Mouse (Mus musculus): ENCODE results near the gene H2-Ob. TPM values are rescaled to one million over a fixed set of nuclear protein-coding genes. Genes with fewer than 3 reads are reported as not detected.

The H2-Ob gene
- total and polyA plus RNA-seq, 3 experiments: 13.7 to 31.9 (median 19.9) TPM

GRCm38 (mm10) chr17:34211746-34212365 is 26.8 kb upstream of the H2-Ob start:
- peaks cover 8% of the 10 kb centered on the region for H3K9me3 ChIP-seq (replicated peaks; ENCODE audit: low read length)
- H3K79me2 ChIP-seq (replicated peaks; ENCODE audit: control insufficient read depth, extremely low read depth, insufficient read depth, poor library complexity, severe bottlenecking): peaks cover 7% of the 10 kb centered on the region
- H3K4me3 ChIP-seq (replicated peaks in 1 of 3; ENCODE audit: low read depth in 2 of 3, low read length in 2 of 3, poor library complexity in 1 of 3): no peak overlapping the region
- TF ChIP-seq MYC (IDR thresholded peaks at IDR 0.05; ENCODE audit: low read depth, low read length): no peak
- TF ChIP-seq JUND (conservative IDR thresholded peaks at IDR 0.05; ENCODE audit: low read depth, low read length): no peak
- no peak for TF ChIP-seq MXI1 (IDR thresholded peaks at IDR 0.05; ENCODE audit: low read depth, low read length)
- TF ChIP-seq NRF1 (IDR thresholded peaks at IDR 0.05; ENCODE audit: low read depth, low read length): no peak
- TF ChIP-seq CHD2 (IDR thresholded peaks at IDR 0.05; ENCODE audit: low read length): no peak
- no peak for TF ChIP-seq RAD21 (IDR thresholded peaks at IDR 0.05; ENCODE audit: low read depth, low read length)
- TF ChIP-seq MAFK (IDR thresholded peaks at IDR 0.05; ENCODE audit: insufficient replicate concordance, low read length): no peak
- TF ChIP-seq HCFC1 (IDR thresholded peaks at IDR 0.05; ENCODE audit: low read depth, low read length): no peak
- TF ChIP-seq ZC3H11A (IDR thresholded peaks at IDR 0.05; ENCODE audit: low read depth, low read length): no peak
- no peak for TF ChIP-seq JUN (IDR thresholded peaks at IDR 0.05; ENCODE audit: insufficient read depth, low read depth, low read length)
- TF ChIP-seq KAT2A (IDR thresholded peaks at IDR 0.05; ENCODE audit: insufficient replicate concordance, low read length): no peak
- no peak for TF ChIP-seq E2F4 (IDR thresholded peaks at IDR 0.05; ENCODE audit: insufficient replicate concordance, low read depth, low read length)
- no peak for TF ChIP-seq NELFE (IDR thresholded peaks at IDR 0.05; ENCODE audit: low read depth, low read length)
- no peak for TF ChIP-seq MAZ (IDR thresholded peaks at IDR 0.05; ENCODE audit: low read depth, low read length)
- no peak for TF ChIP-seq ETS1 (conservative IDR thresholded peaks at IDR 0.05; ENCODE audit: low read depth, low read length)
- dilution Hi-C loops (cut with MboI; ENCODE audit: extremely low pct_ligation_motif_present, extremely low pct_unique_long_range_greater_than_20kb, low sequenced_read_pairs): no loop called here
- DNase-seq (ENCODE audit: extremely low read depth): no peak
- H3K4me1 ChIP-seq (ENCODE audit: control insufficient read depth in 1 of 2, insufficient read depth in 2 of 2): peaks cover 3 to 17% of the 10 kb centered on the region in 2 experiments; a peak in 2 of 4 replicates
- H3K27me3 ChIP-seq (replicated peaks): no peaks in the 10 kb centered on the region
- peaks cover 79 to 94% of the 10 kb centered on the region in 2 experiments for H3K36me3 ChIP-seq (replicated peaks in 1 of 2; ENCODE audit: control insufficient read depth in 1 of 2, insufficient read depth in 1 of 2, low read length in 1 of 2)
- H3K9ac ChIP-seq (ENCODE audit: insufficient read depth, low read depth): no peak overlapping the region
- in situ Hi-C loops (cut with MboI; ENCODE audit: low pct_ligation_motif_present, low pct_unique_long_range_greater_than_20kb, low sequenced_read_pairs): loop anchor here (5.0 kb wide), 1 partner anchor 35 kb away; no protein-coding TSS in a partner anchor
- H3K27ac ChIP-seq (ENCODE audit: insufficient read depth, low read depth): 0 out of 2 replicates have a peak overlapping the region, but pooled peaks have one; percentile 24
- no peak overlapping the region for H3K4me2 ChIP-seq (ENCODE audit: insufficient read depth, low read depth, poor library complexity, severe bottlenecking)

GRCm38 (mm10) chr17:34213936-34214335 is 24.8 kb upstream of the H2-Ob start:
- Histone ChIP-seq H3K4me2 (ENCODE audit: insufficient read depth, low read depth, poor library complexity, severe bottlenecking) (no peak overlapping the region), H3K79me2 (replicated peaks; ENCODE audit: control insufficient read depth, extremely low read depth, insufficient read depth, poor library complexity, severe bottlenecking) (peaks cover 5% of the 10 kb centered on the region), H3K27ac (ENCODE audit: insufficient read depth, low read depth) (no peak overlapping the region), H3K4me1 (ENCODE audit: control insufficient read depth in 1 of 2, insufficient read depth in 2 of 2) (peaks cover 2 to 14% of the 10 kb centered on the region in 2 experiments; a peak in 2 of 4 replicates), H3K4me3 (replicated peaks in 1 of 3; ENCODE audit: low read depth in 2 of 3, low read length in 2 of 3, poor library complexity in 1 of 3) (no peak overlapping the region), H3K9ac (ENCODE audit: insufficient read depth, low read depth) (no peak overlapping the region), H3K27me3 (replicated peaks) (no peaks in the 10 kb centered on the region), H3K9me3 (replicated peaks; ENCODE audit: low read length) (peaks cover 6% of the 10 kb centered on the region), H3K36me3 (replicated peaks in 1 of 2; ENCODE audit: control insufficient read depth in 1 of 2, insufficient read depth in 1 of 2, low read length in 1 of 2) (peaks cover 74 to 97% of the 10 kb centered on the region in 2 experiments)
- no peak for TF ChIP-seq RCOR1 (conservative IDR thresholded peaks at IDR 0.05; ENCODE audit: low read depth, low read length)
- no peak for TF ChIP-seq SMC3 (IDR thresholded peaks at IDR 0.05; ENCODE audit: low read depth, low read length)
- no peak for TF ChIP-seq NELFE (IDR thresholded peaks at IDR 0.05; ENCODE audit: low read depth, low read length)
- TF ChIP-seq TCF12 (IDR thresholded peaks at IDR 0.05; ENCODE audit: low read depth, low read length): no peak
- TF ChIP-seq TBP (conservative IDR thresholded peaks at IDR 0.05; ENCODE audit: low read depth, low read length): no peak
- no peak for TF ChIP-seq ETS1 (conservative IDR thresholded peaks at IDR 0.05; ENCODE audit: low read depth, low read length)
- TF ChIP-seq MYC (IDR thresholded peaks at IDR 0.05; ENCODE audit: low read depth, low read length): no peak
- no peak for TF ChIP-seq CTCF (conservative IDR thresholded peaks at IDR 0.05 in 1 of 2, IDR thresholded peaks at IDR 0.05 in 1 of 2; ENCODE audit: low read depth in 2 of 2, low read length in 2 of 2)
- no peak for TF ChIP-seq GABPA (IDR thresholded peaks at IDR 0.05; ENCODE audit: insufficient replicate concordance, low read depth, low read length)
- TF ChIP-seq NRF1 (IDR thresholded peaks at IDR 0.05; ENCODE audit: low read depth, low read length): no peak
- TF ChIP-seq E2F4 (IDR thresholded peaks at IDR 0.05; ENCODE audit: insufficient replicate concordance, low read depth, low read length): no peak
- TF ChIP-seq ZKSCAN1 (IDR thresholded peaks at IDR 0.05; ENCODE audit: borderline replicate concordance, low read depth, low read length): no peak
- no peak for TF ChIP-seq RAD21 (IDR thresholded peaks at IDR 0.05; ENCODE audit: low read depth, low read length)
- TF ChIP-seq POLR2AphosphoS2 (IDR thresholded peaks at IDR 0.05; ENCODE audit: low read depth, low read length): no peak
- TF ChIP-seq KAT2A (IDR thresholded peaks at IDR 0.05; ENCODE audit: insufficient replicate concordance, low read length): no peak
- TF ChIP-seq SIN3A (IDR thresholded peaks at IDR 0.05; ENCODE audit: low read length): no peak
- TF ChIP-seq USF2 (conservative IDR thresholded peaks at IDR 0.05; ENCODE audit: low read depth, low read length): no peak
- no peak for TF ChIP-seq IRF4 (IDR thresholded peaks at IDR 0.05; ENCODE audit: low read depth, low read length)
- TF ChIP-seq PAX5 (IDR thresholded peaks at IDR 0.05; ENCODE audit: low read length): no peak
- dilution Hi-C loops (cut with MboI; ENCODE audit: extremely low pct_ligation_motif_present, extremely low pct_unique_long_range_greater_than_20kb, low sequenced_read_pairs): no loop called here
- in situ Hi-C loops (cut with MboI; ENCODE audit: low pct_ligation_motif_present, low pct_unique_long_range_greater_than_20kb, low sequenced_read_pairs): loop anchor here (5.0 kb wide), 1 partner anchor 37 kb away; no protein-coding TSS in a partner anchor
- DNase-seq (ENCODE audit: extremely low read depth): no peak

Data from CH12.LX (cell line).